Mouse (Mus musculus) adrenal gland, adult (tissue): Measurements from ENCODE around the gene Sys1.

Experiments used
- DNase-seq, 2 experiments: peaks; one replicate each; pipeline ENCODE4 v3.0.0; 2022 to 2023; ENCODE audit warnings: low spot score in 1 of 2; ENCODE audit not compliant: inconsistent age in 2 of 2

Sys1 gene

DNA sequence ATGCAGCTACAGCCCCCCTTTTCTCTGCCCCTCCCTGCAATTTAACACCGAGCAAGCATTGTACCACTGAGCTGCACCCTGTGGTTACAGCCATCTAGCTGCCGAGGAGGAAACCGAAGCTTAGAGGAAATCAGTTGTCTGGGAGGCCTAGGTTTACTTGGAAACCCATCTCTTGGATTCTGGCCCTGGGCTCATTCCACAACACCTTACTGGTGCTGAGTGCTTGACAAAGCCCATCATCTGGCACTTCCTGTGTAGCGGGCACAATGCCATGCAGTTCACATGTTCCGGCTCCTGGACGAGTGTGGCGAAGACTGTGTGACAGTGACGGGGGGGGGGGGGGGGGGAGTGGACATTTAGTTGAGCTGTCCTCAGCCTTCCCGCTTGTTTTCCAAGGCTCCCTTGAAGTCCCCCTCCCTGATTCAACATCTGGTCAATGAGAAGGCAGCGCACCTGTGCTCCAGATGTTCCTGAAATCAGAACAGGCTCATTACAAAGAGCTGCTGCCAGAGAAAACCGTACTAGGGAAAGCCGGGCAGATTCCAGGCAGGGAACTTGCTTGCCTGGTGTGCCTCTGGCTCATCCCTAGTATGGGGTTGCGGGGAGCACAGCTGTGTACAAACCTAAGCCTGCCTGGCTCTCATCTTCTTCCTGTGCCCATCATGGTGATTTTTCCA is 4.6 kb upstream of the Sys1 start:
- DNase-seq: peak in 1 of 2 experiments; percentile 5

DNA sequence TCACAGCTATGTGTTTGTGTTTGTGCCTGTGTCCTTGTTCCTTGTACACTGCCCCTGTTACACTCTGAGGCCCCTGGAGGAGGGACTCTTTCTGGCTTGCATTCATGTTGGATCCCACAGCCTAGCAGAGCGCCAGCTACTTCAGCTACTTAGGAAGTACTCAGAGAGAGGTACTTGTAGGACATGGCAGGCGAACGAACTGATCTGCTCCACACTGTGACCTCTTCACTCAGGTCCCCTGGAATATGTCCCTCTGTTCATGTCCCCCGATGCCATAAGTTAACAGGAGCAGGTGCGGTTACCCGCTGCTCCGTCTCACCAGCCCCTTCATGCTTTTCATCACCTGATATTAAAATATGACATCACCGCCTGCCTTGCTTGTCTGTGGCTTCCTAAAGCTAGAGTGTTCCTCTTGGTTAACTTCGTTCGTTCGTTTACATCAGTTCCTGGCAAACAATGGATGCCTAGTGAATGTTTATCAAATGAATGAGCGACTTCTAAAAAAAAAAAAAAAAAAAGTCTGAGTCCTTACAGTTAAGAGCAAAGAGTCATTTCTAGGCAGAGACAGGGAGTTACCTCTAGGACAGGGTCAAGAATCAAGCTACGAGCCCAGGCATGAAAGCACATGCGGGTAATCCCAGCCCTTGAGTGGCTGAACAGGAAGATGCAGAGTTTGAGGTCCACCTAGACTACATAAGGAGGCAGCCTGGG is 3.6 kb upstream of the Sys1 start:
- DNase-seq: no peak

GRCm38 (mm10) chr2:164453887-164454500 is 2.8 kb upstream of the Sys1 start:
- DNase-seq: no peak

GRCm38 (mm10) chr2:164454846-164455245 is 1.9 kb upstream of the Sys1 start:
- DNase-seq: peak; percentile 75 to 90

DNA sequence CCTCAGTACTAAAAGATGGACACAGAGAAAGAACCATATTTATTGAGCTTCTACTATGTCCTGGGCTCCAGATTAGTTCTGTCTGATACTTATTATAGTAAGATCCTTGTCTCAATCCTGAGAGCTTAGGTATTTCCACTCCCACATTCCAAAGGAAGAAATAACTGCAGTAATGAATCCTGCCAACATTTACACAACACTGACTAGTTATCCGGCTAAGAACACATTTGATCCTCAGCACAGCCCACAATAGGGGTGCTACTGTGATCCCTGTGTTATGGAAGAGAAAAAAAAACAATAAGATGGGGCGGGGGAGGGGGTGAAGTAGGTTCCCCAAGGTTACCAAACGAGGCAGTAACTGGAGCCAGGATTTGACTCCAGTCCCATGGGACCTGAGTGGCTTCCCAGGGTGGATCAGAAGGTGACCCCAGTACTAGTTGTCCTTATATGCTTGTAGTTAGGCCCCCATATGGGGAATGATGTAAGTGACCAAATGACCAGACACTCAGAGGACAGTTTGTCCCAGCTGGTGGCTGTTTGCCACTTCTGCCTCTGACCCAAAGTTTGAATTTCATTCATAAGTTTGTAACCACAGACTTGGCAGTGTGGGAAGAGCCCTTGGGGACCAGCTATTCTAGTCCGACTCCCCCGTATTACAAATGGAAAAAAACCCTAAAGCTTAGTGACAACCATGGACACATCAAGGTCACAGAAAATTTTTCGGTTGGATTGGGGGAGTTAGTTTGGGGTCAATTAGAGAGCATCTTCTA is 1.2 kb upstream of the Sys1 start:
- peak; percentile 76 to 81 for DNase-seq

GRCm38 (mm10) chr2:164456413-164456812 is 351 bp upstream of the Sys1 start:
- DNase-seq: peak in 1 of 2 experiments; percentile 70

DNA sequence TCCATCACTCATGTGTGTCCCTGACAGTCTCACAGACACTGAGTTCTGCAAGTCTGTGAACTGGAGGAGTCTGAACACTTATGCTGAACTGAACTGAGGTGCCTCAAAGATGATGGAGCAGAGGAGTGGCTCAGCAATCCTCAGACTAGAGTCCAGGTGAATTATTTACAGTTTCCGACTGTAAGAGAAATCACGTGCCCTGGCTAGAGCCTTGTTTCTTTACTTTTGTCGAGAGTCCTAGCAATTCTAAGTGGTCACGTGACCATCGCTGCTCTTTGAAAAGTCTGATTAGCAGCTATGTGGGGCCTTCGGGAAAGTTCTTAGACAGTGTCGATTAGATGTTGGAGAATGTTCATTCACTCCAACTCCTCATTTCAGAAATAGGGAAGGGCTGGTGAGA is 1.2 kb downstream of the Sys1 start:
- DNase-seq: peak in 1 of 2 experiments; percentile 58

DNA sequence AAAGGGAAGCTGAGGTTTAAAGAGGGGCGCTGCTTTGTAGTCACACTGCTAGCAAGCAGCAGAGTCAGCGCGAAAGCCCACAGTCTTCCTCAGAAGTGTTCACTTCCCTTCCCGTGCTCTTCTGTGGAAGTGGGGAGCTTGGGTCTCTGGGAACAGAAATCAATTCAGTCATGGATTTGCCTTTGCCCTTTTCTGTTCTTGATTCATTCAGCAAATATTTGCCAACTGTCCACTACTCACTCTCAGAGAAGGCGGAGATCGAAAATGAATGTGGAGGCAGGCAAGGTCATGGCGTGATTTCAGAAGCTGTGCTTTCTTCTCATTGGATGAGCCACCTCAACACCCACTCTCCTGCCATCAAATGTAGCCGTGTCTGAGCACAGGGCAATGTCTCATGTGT is 1.8 kb downstream of the Sys1 start:
- peak; percentile 85 to 92 for DNase-seq

- DNase-seq: peak; percentile 98 to 99
These were observed 4.2 kb downstream of the Sys1 start, which contains the start of gene Gm20458 for GRCm38 (mm10) chr2:164460745-164461551. Gm20458 (plus strand) TSS chr2:164460967.

DNA sequence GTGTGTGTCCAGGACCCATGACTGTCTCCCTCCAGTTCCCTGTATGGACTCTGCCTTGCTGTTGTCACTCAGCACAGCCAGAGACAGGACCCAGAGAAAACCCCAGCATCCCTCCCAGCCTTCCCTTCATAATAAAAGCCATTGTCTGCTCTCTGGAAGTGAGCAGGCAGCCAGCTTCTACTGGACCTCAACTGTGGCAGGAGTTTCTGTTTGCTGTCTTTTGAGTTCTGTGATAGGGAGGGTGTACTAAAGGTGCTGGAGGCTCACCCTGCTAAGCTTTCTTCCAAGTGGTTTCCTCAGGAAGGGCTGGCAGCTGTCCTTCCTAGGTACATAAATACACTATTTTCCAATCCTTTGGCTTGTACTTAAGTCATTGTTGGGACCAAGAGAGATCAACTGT is 8.4 kb downstream of the Sys1 start:
- DNase-seq: no peak

DNA sequence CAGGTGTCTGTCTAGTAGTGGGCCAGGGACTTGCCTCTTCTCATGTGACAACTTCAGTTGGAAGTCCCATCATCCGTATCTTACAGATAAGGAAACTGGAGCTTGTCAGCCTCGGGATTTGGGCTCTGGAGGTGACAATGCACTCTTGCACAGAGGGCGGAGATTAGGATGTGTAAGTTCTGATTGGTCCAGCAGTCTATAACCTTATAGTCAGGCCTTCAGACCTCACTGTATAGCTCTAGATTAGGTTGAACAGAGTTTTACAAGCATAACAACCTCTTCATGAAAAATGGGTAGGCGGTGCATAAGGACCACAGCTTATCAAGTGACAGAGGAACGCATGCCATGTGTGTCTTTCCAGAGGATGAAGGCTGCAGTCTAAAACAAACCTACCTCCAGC is 10.0 kb downstream of the Sys1 start:
- no peak for DNase-seq

- DNase-seq: peak; percentile 52 to 87
These were observed 13.5 kb downstream of the Sys1 start for GRCm38 (mm10) chr2:164470254-164470653.

DNA sequence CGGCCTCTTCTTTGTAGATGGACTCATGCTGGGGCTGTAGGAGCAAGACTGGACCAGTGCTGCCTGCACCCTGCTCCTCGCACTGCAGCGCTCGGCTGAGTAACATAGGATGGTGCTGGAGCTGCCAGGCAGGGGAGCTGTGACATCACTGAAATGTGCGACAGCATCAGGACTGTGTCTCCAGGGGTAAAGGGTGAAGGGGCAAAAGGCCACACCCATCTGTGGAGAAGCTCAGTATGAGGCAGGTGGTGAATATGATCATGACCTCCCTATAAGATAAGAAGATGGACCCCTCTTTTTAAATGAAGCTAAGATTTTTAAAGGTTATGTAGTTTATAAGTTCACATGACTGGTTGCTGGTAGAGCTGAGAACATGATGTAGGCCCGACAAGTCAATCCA is 16.9 kb downstream of the Sys1 start, which contains the start of gene Trp53tg5:
Gene Trp53tg5 (minus strand): TSS at position 101 of the 400 bp plus-strand sequence.
- DNase-seq: no peak

DNA sequence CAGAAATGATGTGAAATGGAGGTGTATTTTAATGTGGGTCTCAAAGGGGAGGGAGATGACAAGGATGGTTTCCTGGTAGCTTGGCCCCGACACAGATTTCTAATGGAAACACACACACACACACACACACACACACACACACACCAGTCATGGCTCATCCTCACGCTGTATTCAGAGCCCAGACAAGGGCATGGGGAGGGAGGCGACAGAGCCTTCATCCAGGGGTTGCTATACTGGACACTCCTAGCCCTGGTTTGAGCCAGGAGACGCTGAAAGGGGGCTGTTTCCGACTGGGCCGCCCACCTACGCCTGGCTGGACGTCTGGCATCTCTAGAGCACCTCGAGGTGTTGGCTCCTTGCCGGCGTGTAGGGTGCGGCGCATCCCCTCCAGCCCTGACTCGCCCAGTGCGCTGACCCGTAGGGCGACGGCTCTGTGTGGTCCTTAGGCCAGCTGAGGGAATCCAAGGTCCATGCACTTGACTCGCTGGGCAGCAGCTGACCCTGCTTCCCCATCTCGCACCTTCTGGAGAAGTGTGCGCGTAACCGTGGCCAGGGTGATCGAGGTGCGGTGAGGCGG is 29.0 kb downstream of the Sys1 start, which contains the start of gene Dbndd2:
Gene Dbndd2 (plus strand): TSS at position 426 of the 577 bp plus-strand sequence.
- DNase-seq: peak; percentile 34 to 72

- peak; percentile 54 to 83 for DNase-seq
These were observed 29.7 kb downstream of the Sys1 start for GRCm38 (mm10) chr2:164486258-164487114.

DNA sequence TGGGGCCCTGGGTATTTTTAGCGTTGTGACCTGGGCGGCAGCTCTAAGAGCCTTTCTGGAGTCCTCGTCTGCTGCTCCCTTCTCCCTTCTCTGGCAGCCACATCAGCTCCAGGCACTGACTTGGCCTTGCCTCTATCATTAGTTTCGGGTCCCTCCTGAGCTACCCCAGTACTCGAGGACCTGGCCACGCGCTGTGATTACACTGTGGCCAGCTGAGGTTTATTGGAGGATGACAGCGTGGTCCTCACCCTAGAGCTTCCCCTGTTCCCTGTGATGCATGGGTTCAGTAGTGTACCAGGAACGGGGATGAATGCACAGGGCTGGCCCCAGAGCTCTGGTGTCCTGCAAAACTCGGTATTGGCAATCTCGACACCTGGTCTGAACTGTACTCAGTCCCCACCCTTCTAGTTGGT is 30.4 kb downstream of the Sys1 start:
- DNase-seq: no peak

- no peak for DNase-seq
These were observed 31.0 kb downstream of the Sys1 start for GRCm38 (mm10) chr2:164487812-164488211.

GRCm38 (mm10) chr2:164494126-164494525 is 37.4 kb downstream of the Sys1 start:
- DNase-seq: no peak

DNA sequence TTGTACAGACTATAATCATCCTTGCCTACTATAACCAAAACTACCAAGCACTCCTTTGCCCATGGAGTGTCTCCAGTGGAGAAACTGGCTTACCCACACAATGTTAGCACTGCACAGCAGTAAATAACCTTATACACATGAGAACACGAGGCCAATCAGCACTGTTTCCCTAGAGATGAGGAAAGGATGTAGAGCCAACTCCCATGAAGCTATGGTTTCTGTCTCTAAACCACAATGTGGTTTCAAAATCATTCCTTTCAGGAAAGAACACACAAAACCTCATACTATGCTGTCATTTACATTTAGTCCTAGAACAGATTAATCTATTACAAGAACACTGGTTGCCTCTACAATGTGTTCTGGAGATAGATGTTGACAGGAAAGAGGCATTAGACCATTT is 39.6 kb downstream of the Sys1 start:
- no peak for DNase-seq
